Mouse (Mus musculus) kidney, adult 2 months (tissue): ENCODE measurements around the gene Ttll5.

Source experiments
- CTCF ChIP-seq: fragments of 200-500 bp; conservative IDR thresholded peaks from 2 replicates; pipeline ENCODE4 v1.5.1; 2011; ENCODE audit warnings: low read depth, mild to moderate bottlenecking, control low read depth, low read length, moderate library complexity, mixed read lengths; ENCODE audit not compliant: insufficient read depth, insufficient read length
- POLR2A ChIP-seq: fragments of 200-500 bp; IDR thresholded peaks from one replicate; pipeline ENCODE4 v1.6.1; 2011; ENCODE audit warnings: low read depth, low read length, control low read depth

DNA sequence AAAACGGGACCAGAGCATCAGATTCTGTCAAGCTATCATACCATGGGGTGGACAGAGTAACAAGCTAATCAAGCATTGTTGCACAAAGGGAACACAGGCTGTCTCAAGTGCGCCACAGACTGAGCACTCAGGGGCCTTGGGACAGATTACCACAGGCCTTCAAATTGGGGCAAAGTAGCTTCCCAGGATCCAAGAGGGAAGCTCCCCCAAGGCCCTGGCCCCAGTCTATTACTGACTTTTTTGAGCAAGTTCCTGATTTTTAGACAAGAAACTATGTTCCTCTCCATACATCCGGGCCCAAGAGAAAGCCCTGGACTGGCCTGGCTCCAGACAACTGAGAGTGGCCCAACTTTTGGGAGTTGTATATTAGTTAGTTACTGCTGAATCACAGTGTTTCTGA lies 42.9 kb upstream of the Ttll5 start:
- TF ChIP-seq POLR2A, result no peak
- no peak for TF ChIP-seq CTCF
